Mouse (Mus musculus) myocyte (in vitro differentiated cells): ENCODE measurements around the gene Hexdc.

Experiments used
- E2F4 ChIP-seq: IDR thresholded peaks from one replicate; pipeline ENCODE4 v1.6.1; 2011; ENCODE audit warnings: mild to moderate bottlenecking, control low read depth, moderate library complexity; ENCODE audit not compliant: insufficient read depth
- MAX ChIP-seq: IDR thresholded peaks from one replicate; pipeline ENCODE4 v1.6.1; 2011; ENCODE audit warnings: low read depth, mild to moderate bottlenecking, control low read depth
- POLR2A ChIP-seq: IDR thresholded peaks from one replicate; pipeline ENCODE4 v1.6.1; 2011; ENCODE audit warnings: low read depth, mild to moderate bottlenecking, control low read depth, moderate library complexity; ENCODE audit not compliant: insufficient read length
- USF1 ChIP-seq: IDR thresholded peaks from one replicate; pipeline ENCODE4 v1.6.1; 2011; ENCODE audit warnings: low read depth, mild to moderate bottlenecking, control low read depth, moderate library complexity

GRCm38 (mm10) chr11:121260211-121260906 lies 56.1 kb downstream of the Hexdc start:
- TF ChIP-seq MAX (no peak), POLR2A (no peak), E2F4 (no peak), USF1 (no peak)
